Mouse (Mus musculus) embryonic fibroblast, embryonic 13.5 days (primary cell): ENCODE results near the gene Lyzl6. TPM values are rescaled to one million over a fixed set of nuclear protein-coding genes. Genes with fewer than 3 reads are reported as not detected.
A peak's percentile ranks its signal among the peaks of the same experiment; 100 is the strongest.
"Not testable (repeated sequence)": the region's sequence is repeated elsewhere in the genome, so short reads cannot be mapped to it uniquely, and the experiment has no call there.

Experiments
- H3K27ac ChIP-seq: 2 replicates; pipeline ENCODE4 v1.5.1; 2012; ENCODE audit warnings: low read length, control low read depth, inconsistent platforms; ENCODE audit not compliant: insufficient read depth
- H3K4me1 ChIP-seq: 2 replicates; pipeline ENCODE4 v1.6.1; 2011; ENCODE audit warnings: low read length; ENCODE audit not compliant: control insufficient read depth, insufficient read depth
- H3K4me3 ChIP-seq: 2 replicates; pipeline ENCODE4 v1.5.1; 2011; ENCODE audit warnings: mild to moderate bottlenecking, control low read depth, low read length; ENCODE audit not compliant: insufficient read depth
- CTCF ChIP-seq: IDR thresholded peaks from 2 replicates; pipeline ENCODE4 v1.5.1; 2011; ENCODE audit warnings: mild to moderate bottlenecking, control low read depth, low read length, moderate library complexity, borderline replicate concordance; ENCODE audit not compliant: insufficient read depth
- POLR2A ChIP-seq: IDR thresholded peaks from 2 replicates; pipeline ENCODE4 v1.6.1; 2011; ENCODE audit warnings: low read depth, mild to moderate bottlenecking, control low read depth, low read length, moderate library complexity
- polyA plus RNA-seq: library from polyadenylated mRNA; stranded (reverse); fragments of >200 nt; gene quantifications from 2 replicates; pipeline ENCODE4 v1.2.4, GENCODE M21; 2011; ENCODE audit warnings: low read depth; ENCODE audit not compliant: missing spikeins, insufficient read length

The Lyzl6 gene
- not detected in 2 replicates for polyA plus RNA-seq

DNA sequence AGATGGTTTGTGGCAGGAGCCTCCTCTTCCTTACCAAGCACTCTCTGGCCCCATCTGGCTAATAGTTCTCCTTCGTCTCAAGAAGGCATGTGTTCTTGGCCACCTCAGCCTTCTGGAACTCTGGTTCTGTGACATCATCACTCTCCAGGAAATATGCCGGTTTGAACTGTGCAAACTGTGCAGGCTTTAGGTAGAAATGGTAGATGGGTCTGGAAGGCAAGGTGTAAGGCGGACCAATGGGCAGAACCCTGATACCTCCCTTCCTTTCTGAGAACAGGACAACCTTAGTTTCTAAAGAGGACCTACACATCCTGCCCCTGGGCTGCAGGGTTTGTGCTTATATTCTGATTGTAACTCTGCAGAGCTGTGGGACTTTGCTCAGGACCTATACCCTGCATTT is at the start of gene Lyzl6:
Gene Lyzl6, minus strand, starts transcription at position 101 of the 400 bp plus-strand sequence.
- Histone ChIP-seq H3K27ac (no peak within 1 kb of the TSS), H3K4me3 (no peak within 1 kb of the TSS), H3K4me1 (no peaks in the 10 kb centered on the region)
- TF ChIP-seq POLR2A: no peak
- TF ChIP-seq CTCF: no peak

DNA sequence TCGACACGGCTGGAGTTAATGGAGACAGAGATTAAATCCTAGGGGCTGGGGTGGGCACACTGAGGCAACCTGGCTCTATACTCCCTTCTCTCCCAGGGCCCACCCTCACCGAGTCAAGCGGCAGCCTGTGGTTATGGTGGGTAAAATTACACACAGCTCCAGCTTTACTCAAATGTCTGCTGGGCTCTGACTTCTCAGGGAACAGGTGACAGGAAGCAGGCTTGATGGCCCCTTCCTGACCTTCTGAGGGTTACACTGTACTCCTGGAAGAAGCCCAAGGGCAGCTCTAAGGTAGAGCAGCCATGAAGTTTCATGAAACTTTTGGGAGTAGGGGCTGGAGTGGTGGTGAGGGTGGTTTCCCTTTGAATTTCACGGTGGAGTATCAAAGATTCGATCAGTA is 48.0 kb upstream of the Lyzl6 start:
- H3K27ac ChIP-seq: no peak overlapping the region
- TF ChIP-seq CTCF: no peak
- no peak for TF ChIP-seq POLR2A
- peaks cover 3% of the 10 kb centered on the region for H3K4me1 ChIP-seq
- H3K4me3 ChIP-seq: no peak overlapping the region

GRCm38 (mm10) chr11:103685261-103685736 is 46.6 kb upstream of the Lyzl6 start:
- TF ChIP-seq CTCF (no peak), POLR2A (no peak)
- Histone ChIP-seq H3K4me3 (no peak overlapping the region), H3K27ac (no peak overlapping the region), H3K4me1 (peaks cover 3% of the 10 kb centered on the region)

DNA sequence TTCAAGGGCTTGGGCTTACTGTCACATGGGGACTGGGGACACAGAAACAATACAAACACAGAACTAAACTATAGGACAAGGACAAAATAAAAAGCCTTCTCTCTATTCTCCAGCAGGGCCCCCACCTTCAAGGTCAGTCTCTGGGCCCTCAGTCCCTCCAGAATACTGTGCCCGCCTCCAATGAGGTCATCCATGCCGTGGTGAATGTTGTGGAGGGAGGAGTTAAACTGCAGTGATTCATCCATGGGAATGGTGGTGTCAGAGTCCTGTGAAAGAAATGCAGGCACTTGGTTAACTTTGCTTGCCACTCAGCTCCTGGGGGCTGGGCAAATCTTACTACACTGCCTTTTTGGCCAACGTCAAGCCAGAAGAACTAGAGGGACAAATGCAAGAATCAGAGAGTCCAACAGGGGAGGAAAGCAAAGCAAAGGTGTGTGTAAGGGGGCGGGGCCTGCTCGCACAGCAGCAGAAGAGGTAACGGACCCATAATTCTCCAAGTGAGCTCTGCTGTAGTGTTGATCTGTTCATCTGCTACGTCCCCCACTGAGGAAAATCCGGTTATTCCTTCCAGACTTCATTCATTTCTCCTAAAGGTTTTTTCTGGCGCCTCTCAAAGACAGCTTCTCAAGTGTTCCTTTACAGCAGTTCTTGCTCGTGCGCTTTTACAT is 45.1 kb upstream of the Lyzl6 start:
- TF ChIP-seq POLR2A: no peak
- no peak for TF ChIP-seq CTCF
- H3K4me1 ChIP-seq: peaks cover 3% of the 10 kb centered on the region
- no peak overlapping the region for H3K27ac ChIP-seq
- H3K4me3 ChIP-seq: no peak overlapping the region

- H3K4me1 ChIP-seq, H3K4me3 ChIP-seq, H3K27ac ChIP-seq: not testable (repeated sequence)
- TF ChIP-seq CTCF: peak; percentile 41; the same call in 1 of the 2 replicates
These were observed 38.4 kb upstream of the Lyzl6 start for GRCm38 (mm10) chr11:103677042-103677441.

- Histone ChIP-seq H3K4me3 (no peak overlapping the region), H3K4me1 (no peaks in the 10 kb centered on the region), H3K27ac (no peak overlapping the region)
- no peak for TF ChIP-seq POLR2A
- TF ChIP-seq CTCF: peak; percentile 70; the same call in 1 of the 2 replicates
These were observed 36.9 kb upstream of the Lyzl6 start for GRCm38 (mm10) chr11:103675556-103675955.

- no peak for TF ChIP-seq POLR2A
- TF ChIP-seq CTCF: no peak
- no peaks in the 10 kb centered on the region for H3K4me1 ChIP-seq
- no peak overlapping the region for H3K27ac ChIP-seq
- no peak overlapping the region for H3K4me3 ChIP-seq
These were observed 28.3 kb upstream of the Lyzl6 start for GRCm38 (mm10) chr11:103666907-103667426.

- Histone ChIP-seq H3K4me1 (no peaks in the 10 kb centered on the region), H3K4me3 (no peak overlapping the region), H3K27ac (no peak overlapping the region)
- TF ChIP-seq CTCF (no peak), POLR2A (no peak)
These were observed 27.7 kb upstream of the Lyzl6 start for GRCm38 (mm10) chr11:103666181-103666906.

DNA sequence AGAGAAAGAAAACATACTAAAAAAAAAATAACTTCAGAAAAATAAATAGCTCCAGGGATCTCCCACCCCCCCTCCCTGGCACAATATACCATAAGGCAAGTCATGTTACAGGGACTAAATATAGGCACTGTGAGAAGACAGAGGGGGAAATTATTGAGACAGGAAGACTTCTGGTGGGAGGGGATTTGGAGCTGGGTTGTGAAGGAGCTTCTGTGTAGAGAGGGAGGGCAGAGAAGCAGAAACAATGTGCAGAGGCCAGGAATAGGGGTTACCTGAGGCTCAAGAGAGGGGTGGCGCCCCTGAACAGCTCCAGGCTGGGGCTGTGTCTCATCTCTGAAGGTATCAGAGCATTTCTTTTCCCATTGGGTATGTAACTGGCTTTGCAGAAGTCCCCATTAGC is 27.0 kb upstream of the Lyzl6 start:
- Histone ChIP-seq H3K4me3 (no peak overlapping the region), H3K27ac (no peak overlapping the region), H3K4me1 (no peaks in the 10 kb centered on the region)
- TF ChIP-seq CTCF: no peak
- TF ChIP-seq POLR2A: no peak

DNA sequence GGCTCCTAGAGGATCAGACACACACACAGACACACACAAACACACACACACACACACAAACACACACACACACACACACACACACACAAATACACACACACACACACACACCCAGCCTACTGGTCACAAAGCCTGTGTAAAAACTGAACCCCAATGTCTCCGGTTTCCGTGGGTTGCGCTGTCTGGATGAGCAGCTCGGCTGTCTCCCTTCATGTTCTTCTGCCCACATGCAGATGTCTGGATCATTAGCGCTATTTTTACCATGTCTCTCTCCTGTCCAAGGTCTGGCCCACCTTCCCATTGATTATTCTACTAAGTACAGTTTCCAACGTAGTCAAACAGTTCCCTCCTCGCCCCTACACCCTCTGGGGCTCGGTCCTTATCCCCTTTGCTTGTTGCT is 24.4 kb upstream of the Lyzl6 start:
- Histone ChIP-seq H3K27ac (no peak overlapping the region), H3K4me1 (no peaks in the 10 kb centered on the region), H3K4me3 (no peak overlapping the region)
- TF ChIP-seq POLR2A (no peak), CTCF (no peak)
